ENCODE assay signal across 15 mouse cellular contexts in the genomic region with DNA sequence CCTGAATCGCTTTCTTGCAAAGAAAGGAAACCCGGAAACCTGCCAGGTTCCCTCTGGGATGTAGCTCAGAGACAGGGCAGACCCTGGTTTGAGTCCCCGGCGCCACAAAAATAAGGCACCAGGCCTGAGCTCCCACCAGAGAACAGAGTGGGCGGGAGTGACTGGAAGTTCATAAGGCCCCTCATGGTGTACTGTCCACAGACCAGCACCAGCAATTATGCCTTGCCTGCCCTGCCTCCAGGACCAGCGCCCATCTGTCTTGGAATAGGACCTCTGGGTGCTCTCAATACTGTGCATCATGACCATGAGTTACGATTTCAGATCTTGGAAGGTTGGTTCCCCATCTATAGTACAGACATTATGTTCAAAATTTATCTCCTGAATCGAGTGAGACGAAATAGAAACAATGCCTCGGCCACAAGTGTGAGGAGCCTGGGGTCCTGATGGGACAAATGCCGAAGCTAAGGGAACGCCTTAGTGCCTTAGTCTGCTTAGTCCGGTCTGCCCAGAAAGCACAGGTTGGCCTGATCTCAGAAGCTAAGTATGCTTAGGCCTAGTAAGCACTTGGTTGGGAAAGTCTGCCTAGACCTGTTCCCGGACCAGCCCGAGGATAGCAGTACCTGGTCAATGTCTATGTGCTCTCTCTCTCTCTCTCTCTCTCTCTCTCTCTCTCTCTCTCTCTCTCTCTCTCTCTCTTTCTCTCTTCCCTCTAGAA. TPM values are rescaled to one million over a fixed set of nuclear protein-coding genes. Genes with fewer than 3 reads are reported as not detected.
"Had no signal": no experiment of that assay in that cellular context is flagged by ENCODE, and none has a peak within 500 bp of the region (broad histone marks: within the 10 kb centered on the region; RNA-seq: fewer than 3 reads in every experiment).

No protein-coding gene starts in this region.

- H3K9ac ChIP-seq: kidney, embryonic 15.5 days; liver, embryonic 13.5 days; midbrain, embryonic 13.5 days had no signal

- H3K36me3 ChIP-seq: kidney, embryonic 15.5 days; liver, embryonic 13.5 days; midbrain, embryonic 13.5 days had no signal

- H3K27ac ChIP-seq: kidney, embryonic 15.5 days; left cerebral cortex, adult 2 months; liver, embryonic 13.5 days; midbrain, embryonic 13.5 days had no signal

- DNase-seq: kidney, adult 8-10 months; kidney, postnatal 10 days; kidney, postnatal 36 days; layer of hippocampus, postnatal 36 days; liver, embryonic 13.5 days; lung, adult 2 months; lung, postnatal 14 days; lung, postnatal 4 days; thymus, adult 18-20 months; thymus, postnatal 14 days; thymus, postnatal 4 days had no signal

- H3K4me2 ChIP-seq: kidney, embryonic 15.5 days; liver, embryonic 13.5 days; midbrain, embryonic 13.5 days had no signal

- H3K9me3 ChIP-seq: kidney, embryonic 15.5 days; liver, embryonic 13.5 days; midbrain, embryonic 13.5 days had no signal

- H3K4me3 ChIP-seq: kidney, embryonic 15.5 days; left cerebral cortex, adult 2 months; liver, embryonic 13.5 days; midbrain, embryonic 13.5 days had no signal

- ATAC-seq: midbrain, embryonic 13.5 days had no signal

RNA-seq across cellular contexts. Expression of a gene that starts 1.4 kb away (rescaled TPM):
- polyA plus RNA-seq: neural tube, embryonic 11.5 days had no signal
